Mouse (Mus musculus): ENCODE data around the gene Tfap2c.

Tfap2c gene

GRCm38 (mm10) chr2:172549371-172550155, at the start of gene Tfap2c:
Gene Tfap2c, plus strand, starts transcription at chr2:172549593.
- in situ Hi-C loops (cut with MboI, MseI): no loop called here

DNA sequence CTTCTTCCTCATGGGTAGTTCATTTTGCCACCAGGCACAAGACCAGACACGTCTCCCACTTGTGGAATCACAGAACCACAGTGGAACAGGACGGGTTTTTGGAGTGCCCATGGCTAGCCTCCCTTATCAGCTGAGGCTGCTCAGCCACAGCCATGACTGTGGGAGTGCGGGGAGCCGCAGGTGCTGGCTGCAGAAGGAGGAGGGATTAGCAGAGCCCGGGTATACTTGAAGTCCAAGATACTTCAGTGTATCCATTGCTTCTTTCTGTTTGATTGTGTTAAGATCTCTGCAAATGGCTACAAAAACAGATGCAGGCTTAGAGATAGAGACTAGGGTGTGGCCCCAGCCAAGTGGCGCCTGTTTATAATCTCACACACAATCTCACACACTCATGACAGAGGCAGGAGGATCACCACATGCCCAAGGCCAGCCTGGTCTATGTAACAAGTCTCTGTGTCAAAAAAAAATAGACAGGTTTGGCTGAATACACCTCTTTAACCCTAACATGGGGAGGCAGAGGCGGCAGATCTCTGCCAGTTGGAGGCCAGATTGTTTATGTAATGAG, 48.6 kb upstream of the Tfap2c start:
- in situ Hi-C loops (cut with MboI, MseI): loop anchor here (10.0 kb wide), 1 partner anchor 1226 kb away; no protein-coding TSS in a partner anchor

DNA sequence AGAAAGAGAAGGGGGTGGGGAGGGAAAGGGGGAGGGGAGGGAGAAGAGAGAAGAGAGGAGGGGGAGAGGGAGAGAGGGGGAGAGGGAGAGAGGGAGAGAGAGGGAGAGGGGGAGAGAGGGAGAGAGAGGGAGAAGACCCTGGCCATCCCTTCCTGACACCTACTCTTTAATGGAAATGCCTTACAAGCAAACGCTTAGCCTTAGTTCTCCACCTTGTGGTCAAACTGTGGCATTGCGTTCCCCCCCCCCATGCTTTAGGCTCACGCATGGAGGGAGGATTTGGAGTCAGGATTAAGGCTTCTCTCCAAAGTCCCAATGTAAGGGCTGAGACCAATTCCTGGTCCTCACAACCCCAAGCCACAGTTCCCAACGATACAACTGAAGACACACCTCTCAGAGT, 48.1 kb upstream of the Tfap2c start:
- in situ Hi-C loops (cut with MboI, MseI): loop anchor here (10.0 kb wide), 1 partner anchor 1227 kb away; no protein-coding TSS in a partner anchor

- in situ Hi-C loops (cut with MboI, MseI): loop anchor here (10.0 kb wide), 1 partner anchor 1227 kb away; no protein-coding TSS in a partner anchor
Measured at GRCm38 (mm10) chr2:172502168-172502567, 47.2 kb upstream of the Tfap2c start.

DNA sequence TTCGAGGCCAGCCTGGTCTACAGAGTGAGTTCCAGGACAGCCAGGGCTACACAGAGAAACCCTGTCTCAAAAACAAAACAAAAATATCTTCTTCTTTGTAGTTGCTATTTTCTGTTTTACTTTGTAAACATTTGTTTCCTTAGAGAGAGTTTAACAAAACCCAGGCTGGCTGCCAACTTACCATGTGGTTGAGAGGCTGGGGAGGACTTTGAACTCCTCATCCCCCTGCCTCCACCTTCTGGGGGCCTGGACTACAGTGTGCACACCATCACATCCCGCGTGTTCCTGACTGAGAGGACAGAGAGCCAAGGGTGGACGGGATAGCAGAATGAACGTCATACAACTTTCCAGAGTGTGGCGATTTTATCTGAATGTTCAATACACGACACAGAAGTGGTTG, 43.3 kb upstream of the Tfap2c start:
- in situ Hi-C loops (cut with MboI, MseI): loop anchor here (10.0 kb wide), 1 partner anchor 1231 kb away; no protein-coding TSS in a partner anchor

GRCm38 (mm10) chr2:172510056-172510712, 39.2 kb upstream of the Tfap2c start:
- in situ Hi-C loops (cut with MboI, MseI): no loop called here

DNA sequence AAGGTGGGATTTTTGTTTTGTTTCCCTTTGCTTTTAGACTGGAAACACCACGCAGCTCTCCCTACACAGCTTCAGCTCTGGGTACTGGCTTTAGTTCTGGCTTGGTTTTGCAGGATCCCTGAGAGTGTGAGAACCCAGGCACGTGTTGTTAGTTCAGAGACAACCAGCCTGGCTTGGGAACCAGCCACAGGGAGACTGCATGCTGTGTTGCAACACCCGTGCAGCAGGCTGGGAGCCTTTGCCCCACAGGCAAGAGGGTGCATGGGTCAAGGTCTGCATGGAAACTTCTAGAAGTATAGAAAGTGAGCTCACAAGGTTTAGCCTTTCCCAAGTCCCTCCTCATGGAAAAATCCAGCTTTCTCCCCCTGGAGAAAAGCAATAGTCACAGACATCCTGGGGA, 38.5 kb upstream of the Tfap2c start:
- in situ Hi-C loops (cut with MboI, MseI): no loop called here

- in situ Hi-C loops (cut with MboI, MseI): no loop called here
Measured at GRCm38 (mm10) chr2:172516407-172516992, 32.9 kb upstream of the Tfap2c start.

- in situ Hi-C loops (cut with MboI, MseI): no loop called here
Measured at GRCm38 (mm10) chr2:172520616-172521371, 28.6 kb upstream of the Tfap2c start.

- in situ Hi-C loops (cut with MboI, MseI): no loop called here
Measured at GRCm38 (mm10) chr2:172522528-172522927, 26.9 kb upstream of the Tfap2c start.

GRCm38 (mm10) chr2:172527175-172527574, 22.2 kb upstream of the Tfap2c start:
- in situ Hi-C loops (cut with MboI, MseI): no loop called here

- in situ Hi-C loops (cut with MboI, MseI): no loop called here
Measured at GRCm38 (mm10) chr2:172543987-172544386, 5.4 kb upstream of the Tfap2c start.

- in situ Hi-C loops (cut with MboI, MseI): no loop called here
Measured at GRCm38 (mm10) chr2:172544601-172545127, 4.7 kb upstream of the Tfap2c start.

- in situ Hi-C loops (cut with MboI, MseI): no loop called here
Measured at GRCm38 (mm10) chr2:172545592-172546235, 3.7 kb upstream of the Tfap2c start.

- in situ Hi-C loops (cut with MboI, MseI): no loop called here
Measured at GRCm38 (mm10) chr2:172546551-172546950, 2.8 kb upstream of the Tfap2c start.

- in situ Hi-C loops (cut with MboI, MseI): no loop called here
Measured at GRCm38 (mm10) chr2:172547116-172547515, 2.3 kb upstream of the Tfap2c start.

- in situ Hi-C loops (cut with MboI, MseI): no loop called here
Measured at GRCm38 (mm10) chr2:172547807-172548586, 1.4 kb upstream of the Tfap2c start.

GRCm38 (mm10) chr2:172548672-172549255, 629 bp upstream of the Tfap2c start:
- in situ Hi-C loops (cut with MboI, MseI): no loop called here

GRCm38 (mm10) chr2:172550364-172551080, 1.1 kb downstream of the Tfap2c start:
- in situ Hi-C loops (cut with MboI, MseI): no loop called here
